Mouse (Mus musculus) embryonic facial prominence, embryonic 12.5 days (tissue): ENCODE results near the gene Clstn3. TPM values are rescaled to one million over a fixed set of nuclear protein-coding genes. Genes with fewer than 3 reads are reported as not detected.
"Not testable (repeated sequence)": the region's sequence is repeated elsewhere in the genome, so short reads cannot be mapped to it uniquely, and the experiment has no call there.

Source experiments
- ATAC-seq: fragments of 200-750 bp; cut with Nextera tagmentation; 2 replicates; pipeline ENCODE4 v1.8.0; 2017; ENCODE audit not compliant: insufficient number of reproducible peaks, insufficient read depth, low FRiP score, low TSS enrichment
- H3K27ac ChIP-seq: fragments of 300-500 bp; sonication (generic); 2 replicates; pipeline ENCODE4 v1.5.1; 2016; ENCODE audit warnings: mild to moderate bottlenecking
- H3K27me3 ChIP-seq: fragments of 300-500 bp; sonication (generic); 2 replicates; pipeline ENCODE4 v1.6.1; 2016; ENCODE audit warnings: mild to moderate bottlenecking, moderate library complexity
- H3K36me3 ChIP-seq: fragments of 300-500 bp; sonication (generic); 2 replicates; pipeline ENCODE4 v1.6.1; 2016; ENCODE audit warnings: mild to moderate bottlenecking
- H3K4me1 ChIP-seq: fragments of 300-500 bp; sonication (generic); 2 replicates; pipeline ENCODE4 v1.6.1; 2016
- H3K4me2 ChIP-seq: fragments of 300-500 bp; sonication (generic); replicated peaks from 2 replicates; pipeline ENCODE4 v1.6.1; 2016; ENCODE audit warnings: mild to moderate bottlenecking, moderate library complexity
- H3K4me3 ChIP-seq: fragments of 300-500 bp; sonication (generic); 2 replicates; pipeline ENCODE4 v1.5.1; 2016; ENCODE audit warnings: mild to moderate bottlenecking
- H3K9ac ChIP-seq: fragments of 300-500 bp; sonication (generic); 2 replicates; pipeline ENCODE4 v1.6.1; 2016; ENCODE audit warnings: mild to moderate bottlenecking, moderate library complexity
- H3K9me3 ChIP-seq: fragments of 300-500 bp; sonication (generic); 2 replicates; pipeline ENCODE4 v1.6.1; 2016; ENCODE audit warnings: mild to moderate bottlenecking, moderate library complexity
- WGBS: fragments of 180-500 bp; shearing (Covaris S2); methylation state at CpG from one replicate; pipeline ENCODE4 v1.1.7; 2016; 5-methylcytosine and 5-hydroxymethylcytosine counted together
- polyA plus RNA-seq: library from polyadenylated mRNA; unstranded; fragments of >200 nt; fragmentation: Nextera tagmentation; extraction: Ambion mirVana; gene quantifications from 2 replicates; pipeline ENCODE4 v1.2.1, GENCODE M21; 2016

Gene Clstn3
- polyA plus RNA-seq, 1 experiment from 2014 or later, result 13.8 TPM

DNA sequence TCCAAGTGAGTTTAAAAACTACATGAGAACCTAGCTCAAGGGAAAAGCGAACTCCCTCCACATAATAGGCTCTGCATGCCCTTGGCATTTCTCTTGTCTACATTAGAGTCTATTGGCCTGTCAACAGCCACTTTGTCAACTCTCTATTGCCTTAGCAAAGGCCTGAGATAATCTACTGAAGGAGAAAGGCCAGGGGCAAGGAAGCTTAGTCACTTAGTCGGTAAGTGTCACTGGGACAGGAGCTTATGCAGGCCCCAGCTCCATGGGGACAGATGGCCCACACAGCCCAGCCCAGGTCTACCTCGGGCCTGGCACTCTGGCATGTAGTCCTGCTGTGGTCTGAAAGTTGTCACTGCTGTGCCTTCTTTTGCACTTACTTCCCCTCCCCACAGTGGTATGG is 38.0 kb downstream of the Clstn3 start:
- Histone ChIP-seq H3K36me3 (no peaks in the 10 kb centered on the region), H3K4me2 (no peak overlapping the region), H3K9ac (no peak overlapping the region), H3K9me3 (no peaks in the 10 kb centered on the region), H3K27ac (no peak overlapping the region), H3K27me3 (no peaks in the 10 kb centered on the region), H3K4me3 (no peak overlapping the region), H3K4me1 (peaks cover 9% of the 10 kb centered on the region; the same call in 1 of the 2 replicates)
- 79% methylated on average over 3 of the region's 3 CpGs for WGBS
- no peak for ATAC-seq

DNA sequence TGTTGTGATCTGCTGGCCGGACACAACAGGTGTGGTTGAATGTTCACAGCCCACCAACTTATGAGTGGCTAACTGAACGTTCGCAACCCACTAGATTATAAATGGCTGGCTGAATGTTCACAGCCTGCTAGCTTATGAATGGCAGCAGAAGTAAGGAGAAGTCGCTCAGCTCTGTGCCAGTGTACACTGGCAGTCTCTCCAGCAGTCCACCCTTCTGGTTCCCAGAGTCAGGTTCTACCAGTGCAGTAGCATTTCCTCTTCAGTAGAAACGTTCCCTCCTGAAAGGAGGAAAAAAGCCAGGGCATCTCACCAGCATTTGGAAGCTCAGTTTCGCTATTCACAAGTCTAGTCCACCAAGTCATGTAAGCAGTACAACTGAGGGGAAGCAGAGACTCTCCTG is 39.1 kb downstream of the Clstn3 start:
- no peak overlapping the region for H3K27ac ChIP-seq
- no peaks in the 10 kb centered on the region for H3K27me3 ChIP-seq
- H3K4me1 ChIP-seq, result no peaks in the 10 kb centered on the region
- 73% methylated on average over 6 of the region's 6 CpGs for WGBS
- no peak overlapping the region for H3K4me2 ChIP-seq
- H3K36me3 ChIP-seq, result no peaks in the 10 kb centered on the region
- H3K9me3 ChIP-seq, result no peaks in the 10 kb centered on the region
- H3K4me3 ChIP-seq, result no peak overlapping the region
- H3K9ac ChIP-seq, result no peak overlapping the region
- no peak for ATAC-seq

DNA sequence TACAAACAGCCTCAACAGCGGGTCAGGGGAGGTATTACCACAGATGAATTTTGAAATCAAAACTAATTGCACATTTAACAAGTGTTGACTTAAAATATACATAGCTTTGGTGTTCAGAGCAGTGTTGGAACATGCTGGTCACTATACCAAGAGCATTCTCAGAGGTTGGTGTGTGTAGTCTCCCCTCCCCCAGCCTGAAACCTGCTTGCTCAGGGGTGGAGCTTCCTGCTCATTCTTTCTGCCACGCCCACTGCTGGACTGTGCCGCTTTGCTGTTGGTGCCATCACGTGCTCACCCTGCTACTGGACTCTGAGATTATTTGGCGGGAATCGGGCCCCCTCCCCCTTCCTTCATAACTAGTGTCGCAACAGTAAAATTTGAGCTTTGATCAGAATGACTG is 39.6 kb downstream of the Clstn3 start:
- H3K27me3 ChIP-seq, H3K4me1 ChIP-seq, H3K4me2 ChIP-seq, H3K36me3 ChIP-seq, H3K9me3 ChIP-seq, H3K4me3 ChIP-seq, H3K9ac ChIP-seq, H3K27ac ChIP-seq, ATAC-seq: not testable (repeated sequence)
- 66% methylated on average over 7 of the region's 7 CpGs for WGBS

DNA sequence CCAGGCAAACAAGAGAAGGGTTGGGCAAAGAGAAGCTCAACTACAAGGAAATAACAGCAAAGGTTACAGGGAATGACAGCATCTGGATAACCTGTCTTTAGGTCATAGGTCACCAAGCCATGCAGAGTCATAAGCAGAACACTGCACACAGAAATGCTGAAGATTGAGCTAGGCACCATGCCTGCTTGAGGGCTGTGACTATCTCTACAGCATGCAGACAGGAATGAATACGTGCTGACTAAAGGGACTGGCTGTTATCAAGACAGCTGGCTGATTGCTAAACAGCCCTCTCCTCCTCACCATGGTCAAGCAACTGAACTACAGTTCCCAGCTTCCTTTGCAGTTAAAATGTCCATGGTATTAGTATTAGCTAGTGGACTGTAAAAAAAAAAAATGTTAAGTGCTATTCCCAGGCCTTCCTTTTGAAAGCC is 40.5 kb downstream of the Clstn3 start:
- Histone ChIP-seq H3K4me1 (no peaks in the 10 kb centered on the region), H3K27ac (no peak overlapping the region), H3K9ac (no peak overlapping the region), H3K36me3 (no peaks in the 10 kb centered on the region), H3K9me3 (no peaks in the 10 kb centered on the region), H3K4me3 (no peak overlapping the region), H3K27me3 (no peaks in the 10 kb centered on the region), H3K4me2 (no peak overlapping the region)
- 63% methylated on average over 1 of the region's 1 CpGs for whole genome bisulfite sequencing
- ATAC-seq, result no peak

DNA sequence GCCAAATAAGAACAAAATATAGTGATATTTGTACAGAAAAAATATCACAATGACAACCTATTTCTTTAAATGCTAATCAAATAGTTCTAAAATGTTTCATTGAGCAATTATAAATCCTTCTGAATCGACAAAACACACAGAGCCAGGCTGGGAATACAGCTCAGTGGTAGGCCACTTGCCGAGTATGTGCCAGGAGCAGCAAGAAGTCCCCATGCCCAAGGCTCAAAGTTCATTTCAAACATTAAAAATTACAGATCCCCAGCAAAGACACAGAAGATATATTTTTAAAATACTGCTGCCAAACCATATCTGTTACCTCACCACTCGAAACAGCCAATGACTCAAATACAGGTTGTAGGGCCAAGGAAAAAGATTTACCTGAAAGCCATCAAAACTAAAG is 45.9 kb downstream of the Clstn3 start:
- Histone ChIP-seq H3K4me2 (no peak overlapping the region), H3K9me3 (no peaks in the 10 kb centered on the region), H3K36me3 (no peaks in the 10 kb centered on the region), H3K27me3 (no peaks in the 10 kb centered on the region), H3K9ac (no peak overlapping the region), H3K27ac (no peak overlapping the region), H3K4me3 (no peak overlapping the region), H3K4me1 (peaks cover 9% of the 10 kb centered on the region; the same call in 1 of the 2 replicates)
- no peak for ATAC-seq
- 86% methylated on average over 3 of the region's 3 CpGs for WGBS

DNA sequence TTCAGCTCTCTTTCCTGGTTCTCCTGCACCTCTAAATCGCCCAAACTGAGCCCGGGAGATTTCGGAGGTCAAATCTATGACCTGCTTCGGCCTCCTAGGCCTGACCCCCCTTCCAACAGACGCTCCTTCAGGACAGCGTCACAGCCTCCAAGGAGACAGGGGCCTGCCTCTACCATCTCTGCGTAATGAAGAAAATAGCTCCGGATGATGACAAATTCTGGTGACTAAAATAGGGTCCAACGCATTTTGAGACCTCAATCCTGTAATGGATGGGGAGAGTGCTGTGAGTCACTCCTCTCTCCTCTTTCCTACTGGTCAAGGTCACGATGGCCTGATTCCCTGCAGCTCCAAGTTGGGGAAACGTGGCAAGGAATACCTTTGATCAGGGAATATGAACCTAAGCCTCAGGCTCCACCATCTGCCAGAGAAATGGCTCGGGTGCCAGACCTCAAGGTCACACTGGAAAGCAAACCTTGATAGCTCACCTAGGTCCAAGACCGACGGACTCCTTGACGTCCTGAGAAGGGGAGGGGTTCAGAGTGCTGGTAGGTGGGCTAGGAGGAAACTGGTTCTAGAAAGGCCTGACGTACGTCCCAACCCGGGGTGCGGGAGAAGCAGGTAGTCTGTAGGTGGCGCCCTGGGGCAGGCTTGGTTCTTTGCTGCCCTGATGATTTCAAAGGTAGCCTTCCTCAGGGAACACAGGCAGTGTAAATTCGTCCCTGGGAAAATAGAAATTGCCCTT is 49.1 kb downstream of the Clstn3 start:
- Histone ChIP-seq H3K4me1 (peaks cover 13% of the 10 kb centered on the region; the same call in 1 of the 2 replicates), H3K27me3 (no peaks in the 10 kb centered on the region)

DNA sequence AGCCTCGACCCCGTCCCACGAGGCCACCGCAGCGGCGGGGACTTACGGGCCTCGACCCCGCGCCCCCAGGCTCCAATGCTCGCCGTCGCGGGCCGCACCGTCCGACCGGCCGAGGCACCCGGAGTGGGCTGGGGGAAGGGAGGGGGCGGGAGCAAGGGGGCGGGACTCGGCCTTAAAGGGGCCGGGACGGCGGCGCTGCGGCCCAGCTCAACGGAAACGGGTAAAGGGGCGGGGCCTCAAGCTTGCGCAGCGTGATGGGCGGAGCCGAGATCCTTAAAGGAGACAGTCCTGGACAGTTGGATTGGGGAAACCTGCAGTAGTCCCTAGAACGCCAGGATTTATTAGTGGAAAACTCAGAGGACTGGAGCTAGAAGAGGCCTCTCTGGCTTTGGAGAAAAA is 49.7 kb downstream of the Clstn3 start, which contains the start of gene Pex5:
Gene Pex5, minus strand, starts transcription at position 141 of the 399 bp plus-strand sequence.
- Histone ChIP-seq H3K4me2 (peak within 1 kb of the TSS; percentile 82), H3K4me1 (peaks cover 13% of the 10 kb centered on the region; the same call in 1 of the 2 replicates), H3K4me3 (peak within 1 kb of the TSS; percentile 95), H3K27ac (peak within 1 kb of the TSS; percentile 78), H3K9me3 (no peaks in the 10 kb centered on the region), H3K9ac (peak within 1 kb of the TSS; percentile 91), H3K27me3 (no peaks in the 10 kb centered on the region), H3K36me3 (peaks cover 7% of the 10 kb centered on the region)
- ATAC-seq, result peak; percentile 91
- under 1% methylated on average over 27 of the region's 36 CpGs for WGBS

More for the DNA sequence above, 49.1 kb downstream of the Clstn3 start:
- Histone ChIP-seq H3K9me3 (no peaks in the 10 kb centered on the region), H3K36me3 (peaks cover 7% of the 10 kb centered on the region), H3K4me3 (peak overlapping the region; percentile 95), H3K4me2 (peak overlapping the region; percentile 82), H3K9ac (peak overlapping the region; percentile 47), H3K27ac (peak overlapping the region; percentile 78)
- ATAC-seq, result peak; percentile 24
- 5% methylated on average over 21 of the region's 21 CpGs for WGBS

DNA sequence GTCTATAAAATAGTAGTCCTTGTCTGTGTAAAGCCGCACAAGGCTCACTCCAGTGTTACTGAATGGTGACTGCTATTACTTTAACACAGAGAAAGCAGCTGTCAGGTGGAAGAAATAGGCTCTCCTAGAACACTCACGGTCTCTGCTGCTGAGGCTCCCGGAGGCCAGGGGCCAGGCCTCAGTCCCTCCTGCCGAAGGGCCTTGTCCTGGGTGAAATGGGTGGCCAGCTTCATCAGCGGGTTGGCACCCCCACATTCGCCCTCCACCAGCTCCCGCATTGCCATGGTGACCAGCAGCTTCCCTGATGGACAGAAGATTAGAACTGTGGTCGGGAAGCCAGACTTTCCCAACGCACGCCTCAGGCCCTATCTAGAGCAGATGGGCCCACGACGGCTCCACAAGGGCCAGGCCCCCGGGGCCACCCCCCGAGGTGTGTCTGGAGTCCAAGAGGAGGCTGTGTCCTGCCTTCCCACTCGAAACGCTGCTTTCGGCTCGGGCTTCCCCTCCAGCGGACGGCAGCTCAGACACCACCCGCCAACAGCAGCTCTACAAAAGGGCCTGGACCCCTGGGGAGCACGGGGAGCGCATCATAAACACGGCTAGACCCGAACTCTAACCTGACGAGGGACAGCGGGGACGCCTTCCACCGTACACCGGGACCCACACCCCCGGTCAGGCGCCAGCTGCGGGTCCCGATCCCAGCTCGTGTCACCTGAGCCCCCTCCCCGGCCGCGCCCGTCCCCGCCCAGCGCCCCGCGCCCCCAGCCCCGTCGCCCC is 50.3 kb downstream of the Clstn3 start:
- H3K27ac ChIP-seq, result peak overlapping the region; percentile 77
- 1% methylated on average over 44 of the region's 45 CpGs for WGBS
- ATAC-seq, result peak; percentile 38
- peaks cover 13% of the 10 kb centered on the region; the same call in 1 of the 2 replicates for H3K4me1 ChIP-seq
- no peaks in the 10 kb centered on the region for H3K27me3 ChIP-seq
- H3K36me3 ChIP-seq, result peaks cover 7% of the 10 kb centered on the region
- no peaks in the 10 kb centered on the region for H3K9me3 ChIP-seq
- peak overlapping the region; percentile 82 for H3K4me2 ChIP-seq
- H3K4me3 ChIP-seq, result peak overlapping the region; percentile 95
- peak overlapping the region; percentile 91 for H3K9ac ChIP-seq

DNA sequence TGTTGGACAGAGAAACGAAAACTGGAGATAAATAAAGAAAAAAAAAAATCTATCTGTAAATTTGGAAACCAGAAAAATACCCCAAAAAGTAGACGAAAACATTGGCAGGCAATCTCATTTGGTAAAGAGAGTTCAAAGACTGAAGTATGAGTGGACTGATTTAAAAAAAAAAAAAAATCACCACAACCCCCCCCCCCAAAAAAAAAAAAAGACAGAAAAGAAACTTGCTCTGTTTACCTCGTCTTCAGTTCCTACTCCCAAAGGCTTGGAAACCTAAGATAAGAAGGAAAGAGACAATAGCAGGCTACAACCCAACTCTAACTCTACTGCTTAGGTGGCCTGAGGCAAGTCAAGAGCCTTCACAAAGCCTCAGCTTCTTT is 50.8 kb downstream of the Clstn3 start:
- WGBS, result 58% methylated on average over 3 of the region's 3 CpGs
- Histone ChIP-seq H3K9ac (peak overlapping the region; percentile 91), H3K9me3 (no peaks in the 10 kb centered on the region), H3K36me3 (peaks cover 10% of the 10 kb centered on the region), H3K4me3 (peak overlapping the region; percentile 95), H3K27ac (peak overlapping the region; percentile 77; the same call in 1 of the 2 replicates), H3K4me2 (peak overlapping the region; percentile 82), H3K27me3 (no peaks in the 10 kb centered on the region), H3K4me1 (peaks cover 13% of the 10 kb centered on the region; the same call in 1 of the 2 replicates)
- ATAC-seq, result no peak

DNA sequence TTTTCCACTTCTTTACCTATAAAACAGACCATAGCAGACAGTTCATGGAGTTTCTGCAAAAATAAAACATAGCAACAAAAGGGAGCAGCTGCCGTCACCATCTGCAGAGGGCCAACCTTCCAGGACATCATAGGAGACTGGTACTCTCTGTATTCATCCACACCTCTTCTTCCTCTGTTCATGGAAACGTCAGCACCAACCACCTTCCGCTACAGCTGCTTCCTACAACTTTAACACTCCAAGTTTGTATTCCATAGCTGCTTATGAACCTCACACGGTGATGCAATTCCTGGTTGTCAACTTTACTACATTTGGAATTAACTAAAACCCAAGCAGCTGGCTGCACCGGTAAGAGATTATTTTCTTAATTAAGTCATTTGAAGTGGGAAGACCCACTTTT is 56.2 kb downstream of the Clstn3 start:
- WGBS, result 92% methylated on average over 5 of the region's 5 CpGs
- ATAC-seq, result no peak
- peaks cover 2% of the 10 kb centered on the region; the same call in 1 of the 2 replicates for H3K4me1 ChIP-seq
- H3K27me3 ChIP-seq, result no peaks in the 10 kb centered on the region
- H3K4me2 ChIP-seq, result no peak overlapping the region
- no peaks in the 10 kb centered on the region for H3K9me3 ChIP-seq
- no peak overlapping the region for H3K27ac ChIP-seq
- H3K9ac ChIP-seq, result no peak overlapping the region
- no peak overlapping the region for H3K4me3 ChIP-seq
- H3K36me3 ChIP-seq, result peaks cover 49% of the 10 kb centered on the region

DNA sequence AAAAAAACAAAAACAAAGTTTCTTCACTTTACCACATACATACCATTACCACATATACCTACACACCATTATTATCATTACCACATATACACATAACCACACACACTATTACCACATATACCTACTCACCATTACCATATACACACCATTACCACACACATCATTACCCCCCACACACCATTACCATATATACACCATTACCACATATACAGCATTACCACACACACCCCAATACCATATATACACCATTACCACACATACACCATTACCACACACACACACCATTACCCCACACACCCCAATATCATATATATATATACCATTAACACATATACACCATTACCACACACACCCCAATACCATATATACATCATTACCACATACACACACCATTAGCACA is 57.4 kb downstream of the Clstn3 start:
- H3K9me3 ChIP-seq, result no peaks in the 10 kb centered on the region
- H3K4me2 ChIP-seq, result no peak overlapping the region
- H3K27ac ChIP-seq, result no peak overlapping the region
- H3K36me3 ChIP-seq, result peaks cover 61% of the 10 kb centered on the region
- 0 out of 2 replicates have a peak overlapping the region, but pooled peaks have one; percentile 3 for H3K9ac ChIP-seq
- H3K27me3 ChIP-seq, result no peaks in the 10 kb centered on the region
- ATAC-seq, result no peak; the same call in 1 of the 2 replicates
- H3K4me1 ChIP-seq, result no peaks in the 10 kb centered on the region
- H3K4me3 ChIP-seq, result no peak overlapping the region

DNA sequence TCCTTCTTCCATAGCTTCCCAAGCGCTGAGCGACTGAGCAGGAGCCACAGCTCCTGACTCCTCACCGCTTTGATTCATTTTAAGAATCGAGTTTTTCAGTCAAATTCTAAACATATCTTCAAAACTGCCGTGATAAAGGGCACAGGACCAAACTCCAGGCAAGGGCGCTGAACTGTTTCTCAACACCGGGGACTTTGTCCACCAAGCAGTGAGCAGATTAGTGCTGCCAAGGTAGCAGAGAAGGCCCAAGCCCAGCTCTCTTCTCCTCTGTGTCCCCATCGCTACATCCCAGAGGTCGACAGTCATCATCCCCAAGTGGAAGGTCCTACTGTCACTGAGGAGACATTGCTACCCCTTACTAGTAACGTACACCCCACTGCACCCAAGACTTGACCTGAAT is 58.3 kb downstream of the Clstn3 start:
- ATAC-seq, result no peak
- 95% methylated on average over 10 of the region's 10 CpGs for WGBS
- no peak overlapping the region for H3K4me2 ChIP-seq
- H3K27me3 ChIP-seq, result no peaks in the 10 kb centered on the region
- no peaks in the 10 kb centered on the region for H3K4me1 ChIP-seq
- peaks cover 60% of the 10 kb centered on the region for H3K36me3 ChIP-seq
- H3K9me3 ChIP-seq, result no peaks in the 10 kb centered on the region
- H3K27ac ChIP-seq, result no peak overlapping the region
- no peak overlapping the region for H3K4me3 ChIP-seq
- H3K9ac ChIP-seq, result no peak overlapping the region
